Mouse (Mus musculus) embryonic fibroblast, embryonic 13.5 days (primary cell): ENCODE data around the gene B3gnt6.
"Not testable (repeated sequence)": the region's sequence is repeated elsewhere in the genome, so short reads cannot be mapped to it uniquely, and the experiment has no call there.

Experiments used
- CTCF ChIP-seq: IDR thresholded peaks from 2 replicates; pipeline ENCODE4 v1.5.1; 2011; ENCODE audit warnings: mild to moderate bottlenecking, control low read depth, low read length, moderate library complexity, borderline replicate concordance; ENCODE audit not compliant: insufficient read depth
- POLR2A ChIP-seq: IDR thresholded peaks from 2 replicates; pipeline ENCODE4 v1.6.1; 2011; ENCODE audit warnings: low read depth, mild to moderate bottlenecking, control low read depth, low read length, moderate library complexity

DNA sequence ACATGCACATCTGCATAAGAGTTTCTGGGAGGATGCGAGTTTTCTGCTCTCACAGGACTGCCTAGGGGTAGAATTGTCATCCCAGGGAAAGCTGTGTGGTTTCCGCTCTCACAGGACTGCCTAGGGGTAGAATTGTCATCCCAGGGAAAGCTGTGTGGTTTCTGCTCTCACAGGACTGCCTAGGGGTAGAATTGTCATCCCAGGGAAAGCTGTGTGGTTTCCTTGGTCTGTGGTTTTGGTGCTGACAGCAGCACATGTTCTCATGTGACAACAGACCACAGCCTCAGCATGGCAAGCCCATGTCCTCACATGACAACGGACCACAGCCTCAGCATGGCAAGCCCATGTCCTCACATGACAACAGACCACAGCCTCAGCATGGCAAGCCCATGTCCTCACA lies 11.9 kb downstream of the B3gnt6 start:
- TF ChIP-seq POLR2A, CTCF: not testable (repeated sequence)
